Mouse (Mus musculus) limb, embryonic 13.5 days (tissue): Measurements from ENCODE around the gene Arid5a. TPM values are rescaled to one million over a fixed set of nuclear protein-coding genes. Genes with fewer than 3 reads are reported as not detected.

ENCODE experiments used
- ATAC-seq: fragments of 200-750 bp; cut with Nextera tagmentation; 2 replicates; pipeline ENCODE4 v1.8.0; 2017; ENCODE audit warnings: low read depth, moderate number of reproducible peaks, moderate TSS enrichment; ENCODE audit not compliant: low FRiP score
- H3K27ac ChIP-seq: fragments of 300-500 bp; sonication (generic); 2 replicates; pipeline ENCODE4 v1.5.1; 2015; ENCODE audit warnings: inconsistent platforms, mild to moderate bottlenecking, moderate library complexity
- H3K27me3 ChIP-seq: fragments of 300-500 bp; sonication (generic); 2 replicates; pipeline ENCODE4 v1.6.1; 2015; ENCODE audit warnings: mild to moderate bottlenecking, inconsistent platforms
- H3K36me3 ChIP-seq: fragments of 300-500 bp; sonication (generic); 2 replicates; pipeline ENCODE4 v1.6.1; 2015; ENCODE audit warnings: inconsistent platforms, mild to moderate bottlenecking, moderate library complexity
- H3K4me1 ChIP-seq: fragments of 300-500 bp; sonication (generic); 2 replicates; pipeline ENCODE4 v1.6.1; 2015; ENCODE audit warnings: inconsistent platforms
- H3K4me2 ChIP-seq: fragments of 300-500 bp; sonication (generic); replicated peaks from 2 replicates; pipeline ENCODE4 v1.6.1; 2015; ENCODE audit warnings: inconsistent platforms, mild to moderate bottlenecking, moderate library complexity
- H3K4me3 ChIP-seq: fragments of 300-500 bp; sonication (generic); 2 replicates; pipeline ENCODE4 v1.5.1; 2015; ENCODE audit warnings: moderate library complexity, mild to moderate bottlenecking, inconsistent platforms
- H3K9ac ChIP-seq: fragments of 300-500 bp; sonication (generic); 2 replicates; pipeline ENCODE4 v1.6.1; 2015; ENCODE audit warnings: mild to moderate bottlenecking, inconsistent platforms
- H3K9me3 ChIP-seq: fragments of 300-500 bp; sonication (generic); 2 replicates; pipeline ENCODE4 v1.6.1; 2016; ENCODE audit warnings: inconsistent platforms
- WGBS: fragments of 180-500 bp; shearing (Covaris S2); methylation state at CpG from one replicate; pipeline ENCODE4 v1.1.7; 2015; 5-methylcytosine and 5-hydroxymethylcytosine counted together
- polyA plus RNA-seq: library from polyadenylated mRNA; unstranded; fragments of >200 nt; fragmentation: Nextera tagmentation; extraction: Ambion mirVana; gene quantifications from 2 replicates; pipeline ENCODE4 v1.2.1, GENCODE M21; 2015

Arid5a gene
- polyA plus RNA-seq, 1 experiment from 2014 or later = 9.2 TPM

DNA sequence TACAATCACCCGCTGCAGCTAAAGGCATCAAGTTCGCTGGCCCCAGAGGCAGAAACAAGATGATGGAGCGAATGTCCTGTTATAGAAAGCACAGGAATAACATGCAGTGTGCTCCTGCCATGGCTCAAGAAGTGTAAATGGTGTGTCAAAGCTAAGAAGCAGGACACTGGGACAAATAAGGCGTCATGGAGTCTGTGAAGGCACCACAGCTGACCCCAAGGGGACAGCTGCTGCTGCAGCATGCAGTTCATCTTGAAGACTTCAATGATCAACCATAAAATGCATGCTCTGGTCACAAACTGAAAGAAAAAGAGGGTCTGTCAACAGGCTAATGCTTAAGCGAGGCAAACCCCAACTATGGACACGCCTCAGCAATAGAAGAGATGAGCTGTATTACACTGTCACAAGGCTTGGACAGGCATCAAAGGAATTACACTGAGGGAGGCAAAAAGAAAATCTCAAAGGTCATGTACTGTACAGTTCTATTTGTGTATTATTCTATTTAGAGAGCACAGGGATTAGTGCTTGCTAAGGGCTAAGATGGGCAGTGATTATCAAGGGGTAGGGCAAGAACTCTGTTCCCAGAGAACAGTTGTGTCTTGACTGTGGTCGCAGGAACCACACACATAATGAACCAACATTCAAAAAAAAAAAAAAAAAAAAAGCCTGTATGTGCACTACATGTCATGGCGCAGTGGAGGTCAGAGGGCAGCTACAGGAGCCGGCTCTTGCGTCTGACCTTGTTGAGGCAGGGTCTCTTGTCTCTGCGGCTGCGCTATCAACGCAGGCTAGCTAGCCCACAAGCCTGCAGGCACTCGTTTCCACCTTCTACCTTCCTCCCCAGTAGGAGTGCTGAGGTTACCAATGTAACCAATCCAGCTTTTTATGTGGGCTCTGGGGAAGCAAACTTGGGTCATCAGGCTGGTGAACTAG, 25.7 kb downstream of the Arid5a start:
- H3K9ac ChIP-seq = no peak overlapping the region
- no peaks in the 10 kb centered on the region for H3K9me3 ChIP-seq
- WGBS = 82% methylated on average over 14 of the region's 14 CpGs
- H3K4me3 ChIP-seq = no peak overlapping the region
- H3K4me2 ChIP-seq = no peak overlapping the region
- H3K27ac ChIP-seq = no peak overlapping the region
- peaks cover 65% of the 10 kb centered on the region for H3K36me3 ChIP-seq
- no peaks in the 10 kb centered on the region for H3K4me1 ChIP-seq
- H3K27me3 ChIP-seq = no peaks in the 10 kb centered on the region
- ATAC-seq = peak; percentile 57

DNA sequence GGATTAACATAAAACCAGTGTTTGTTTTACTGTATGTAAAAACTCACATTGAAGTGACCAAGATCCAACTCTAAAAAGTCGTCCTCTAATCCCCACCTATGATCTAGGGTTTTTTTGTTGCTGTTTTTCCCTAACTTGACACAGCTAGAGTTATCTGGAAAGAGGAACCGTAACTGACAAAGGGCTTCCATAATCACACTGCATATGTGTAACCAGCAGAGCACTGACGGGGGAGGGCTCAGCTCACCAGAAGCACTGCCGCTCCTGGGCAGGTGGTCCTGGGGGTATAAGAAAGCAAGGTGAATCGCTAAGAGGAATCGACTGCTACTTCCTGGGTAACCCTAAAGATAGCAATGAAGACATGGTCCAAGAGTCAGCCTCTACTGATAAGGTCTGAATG, 35.0 kb downstream of the Arid5a start:
- Histone ChIP-seq H3K9ac (no peak overlapping the region), H3K27ac (no peak overlapping the region), H3K27me3 (no peaks in the 10 kb centered on the region), H3K36me3 (peaks cover 98% of the 10 kb centered on the region), H3K9me3 (no peaks in the 10 kb centered on the region), H3K4me2 (no peak overlapping the region), H3K4me3 (no peak overlapping the region), H3K4me1 (no peaks in the 10 kb centered on the region)
- ATAC-seq = no peak
- WGBS = 93% methylated on average over 6 of the region's 6 CpGs

DNA sequence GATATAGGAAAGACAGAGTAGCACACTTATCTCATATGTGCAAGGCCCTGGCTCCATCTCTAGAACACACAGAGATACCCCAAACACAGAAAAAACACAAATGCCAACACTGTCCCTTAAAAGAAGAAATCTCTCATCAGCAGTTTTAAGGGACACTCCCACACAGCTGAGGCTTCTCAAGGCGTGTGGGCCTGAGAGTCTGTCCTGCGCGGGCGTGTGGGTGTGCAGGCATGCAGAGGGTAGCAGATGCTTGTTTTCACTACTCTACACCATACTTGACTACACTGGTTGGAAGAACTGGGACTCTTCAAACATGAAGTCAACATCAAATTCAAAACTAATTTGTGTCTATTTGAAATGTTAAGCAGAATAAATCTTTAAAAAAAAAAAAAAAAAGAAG, 44.8 kb downstream of the Arid5a start:
- Histone ChIP-seq H3K27me3 (no peaks in the 10 kb centered on the region), H3K9me3 (no peaks in the 10 kb centered on the region), H3K4me2 (no peak overlapping the region), H3K36me3 (peaks cover 94% of the 10 kb centered on the region), H3K9ac (no peak overlapping the region), H3K27ac (no peak overlapping the region), H3K4me1 (no peaks in the 10 kb centered on the region), H3K4me3 (no peak overlapping the region)
- 90% methylated on average over 4 of the region's 4 CpGs for WGBS
- ATAC-seq = no peak

DNA sequence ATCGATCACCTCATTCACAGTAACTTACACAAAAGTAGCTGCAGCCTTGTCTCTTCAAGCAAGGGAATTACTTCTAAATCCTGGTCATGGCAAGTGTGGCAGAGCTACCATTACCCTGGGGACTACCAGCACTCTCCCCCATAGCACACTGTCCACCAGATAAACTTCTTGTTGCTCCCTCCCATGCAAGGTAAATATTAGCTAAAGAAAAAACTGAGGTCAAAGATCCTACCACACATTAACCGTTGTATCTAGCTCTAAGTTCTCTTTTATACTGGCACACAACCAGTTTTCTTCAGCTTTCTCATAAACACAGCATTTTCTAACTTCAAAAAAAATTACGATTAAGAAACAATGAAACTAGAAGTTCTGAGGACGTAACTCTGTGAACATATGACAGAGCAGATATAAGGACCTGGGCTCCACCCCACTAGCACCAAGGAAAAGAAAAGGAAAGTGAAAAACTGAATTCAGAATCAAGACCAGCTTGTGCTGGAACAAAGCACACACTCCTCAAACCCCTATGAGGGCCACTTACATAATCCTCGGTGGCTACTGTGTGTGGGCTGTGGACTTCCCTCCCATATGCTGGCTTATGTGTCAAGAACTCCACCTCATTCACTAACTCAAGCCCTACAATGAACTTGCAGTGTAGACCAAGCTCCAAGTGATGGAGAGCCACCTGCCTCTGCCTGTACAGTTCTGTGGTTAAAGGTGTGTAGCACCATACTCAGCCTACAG, 49.6 kb downstream of the Arid5a start:
- peaks cover 86% of the 10 kb centered on the region for H3K36me3 ChIP-seq
- no peaks in the 10 kb centered on the region for H3K4me1 ChIP-seq
- H3K27ac ChIP-seq = no peak overlapping the region
- no peaks in the 10 kb centered on the region for H3K9me3 ChIP-seq
- H3K27me3 ChIP-seq = no peaks in the 10 kb centered on the region
- H3K9ac ChIP-seq = no peak overlapping the region
- H3K4me3 ChIP-seq = no peak overlapping the region
- no peak for ATAC-seq
- H3K4me2 ChIP-seq = no peak overlapping the region
- WGBS = 96% methylated on average over 5 of the region's 5 CpGs

DNA sequence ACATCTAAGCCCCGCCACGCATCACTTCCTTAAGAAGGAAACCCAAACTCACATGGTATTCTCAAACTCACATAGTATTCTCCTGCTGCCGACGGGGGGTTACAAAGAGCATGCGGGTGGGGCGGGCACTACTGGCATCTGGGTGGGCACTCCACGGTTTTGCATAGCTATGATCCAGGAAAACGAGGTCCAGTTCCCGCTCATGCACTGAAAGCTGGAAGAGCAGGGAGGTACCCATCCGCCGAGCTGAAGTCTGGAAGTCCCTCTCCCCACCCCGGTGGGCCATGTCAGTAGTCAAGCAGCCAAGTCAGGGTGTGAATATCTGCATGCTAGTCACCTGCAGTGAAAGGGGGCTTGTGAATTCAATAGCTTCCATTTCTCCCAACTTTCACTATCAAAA, 60.2 kb downstream of the Arid5a start:
- Histone ChIP-seq H3K27me3 (no peaks in the 10 kb centered on the region), H3K4me1 (peaks cover 15% of the 10 kb centered on the region), H3K9ac (peak overlapping the region; percentile 84), H3K4me2 (peak overlapping the region; percentile 84), H3K9me3 (no peaks in the 10 kb centered on the region), H3K36me3 (peaks cover 31% of the 10 kb centered on the region), H3K4me3 (peak overlapping the region; percentile 58), H3K27ac (no peak overlapping the region)
- 59% methylated on average over 12 of the region's 12 CpGs for WGBS
- ATAC-seq = no peak

DNA sequence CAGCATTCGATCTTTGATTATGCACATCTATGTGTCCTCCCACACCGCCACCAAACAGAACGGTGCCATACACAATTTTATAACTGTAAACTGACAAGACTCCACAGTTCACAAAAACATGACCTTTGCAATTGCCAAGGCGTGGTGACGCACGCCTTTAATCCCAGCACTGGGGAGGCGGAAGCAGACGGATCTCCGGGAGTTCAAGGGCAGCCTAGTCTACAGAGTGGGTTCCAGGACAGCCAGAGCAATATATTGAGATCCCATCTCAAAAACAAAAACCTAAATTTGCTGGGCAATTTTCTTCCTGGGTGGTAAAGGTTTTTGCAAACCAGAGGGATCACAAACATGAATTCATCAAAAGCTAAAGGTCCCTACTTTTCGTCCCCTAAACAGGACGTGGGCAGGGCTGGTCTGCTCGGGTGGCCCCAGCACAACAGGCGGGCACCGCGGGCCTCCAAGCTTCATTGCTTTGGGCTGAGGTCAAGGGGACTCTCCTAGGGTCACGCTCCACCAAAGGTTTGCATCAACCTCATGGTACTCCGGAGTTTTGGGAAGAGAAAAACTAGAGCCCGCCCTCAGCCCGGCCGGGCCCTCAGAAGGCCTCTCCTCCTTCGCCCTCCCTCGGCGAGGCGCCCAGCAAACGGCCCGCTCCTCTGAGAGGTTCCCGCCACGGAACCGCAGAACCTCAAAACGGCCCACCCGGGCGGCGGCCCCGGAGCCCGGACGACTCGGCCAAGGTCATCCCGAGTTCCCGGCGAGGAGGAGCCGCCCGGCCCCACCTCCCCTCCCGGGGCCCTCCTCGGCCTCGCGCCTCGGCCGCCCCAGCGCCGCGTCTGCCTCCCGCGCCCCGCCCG, 60.8 kb downstream of the Arid5a start:
- WGBS = 4% methylated on average over 55 of the region's 55 CpGs
- peaks cover 27% of the 10 kb centered on the region for H3K36me3 ChIP-seq
- peak overlapping the region; percentile 84 for H3K9ac ChIP-seq
- H3K9me3 ChIP-seq = no peaks in the 10 kb centered on the region
- peaks cover 15% of the 10 kb centered on the region for H3K4me1 ChIP-seq
- H3K27me3 ChIP-seq = no peaks in the 10 kb centered on the region
- ATAC-seq = peak; percentile 84
- peak overlapping the region; percentile 15; the same call in 1 of the 2 replicates for H3K27ac ChIP-seq
- H3K4me3 ChIP-seq = peak overlapping the region; percentile 58
- H3K4me2 ChIP-seq = peak overlapping the region; percentile 84

DNA sequence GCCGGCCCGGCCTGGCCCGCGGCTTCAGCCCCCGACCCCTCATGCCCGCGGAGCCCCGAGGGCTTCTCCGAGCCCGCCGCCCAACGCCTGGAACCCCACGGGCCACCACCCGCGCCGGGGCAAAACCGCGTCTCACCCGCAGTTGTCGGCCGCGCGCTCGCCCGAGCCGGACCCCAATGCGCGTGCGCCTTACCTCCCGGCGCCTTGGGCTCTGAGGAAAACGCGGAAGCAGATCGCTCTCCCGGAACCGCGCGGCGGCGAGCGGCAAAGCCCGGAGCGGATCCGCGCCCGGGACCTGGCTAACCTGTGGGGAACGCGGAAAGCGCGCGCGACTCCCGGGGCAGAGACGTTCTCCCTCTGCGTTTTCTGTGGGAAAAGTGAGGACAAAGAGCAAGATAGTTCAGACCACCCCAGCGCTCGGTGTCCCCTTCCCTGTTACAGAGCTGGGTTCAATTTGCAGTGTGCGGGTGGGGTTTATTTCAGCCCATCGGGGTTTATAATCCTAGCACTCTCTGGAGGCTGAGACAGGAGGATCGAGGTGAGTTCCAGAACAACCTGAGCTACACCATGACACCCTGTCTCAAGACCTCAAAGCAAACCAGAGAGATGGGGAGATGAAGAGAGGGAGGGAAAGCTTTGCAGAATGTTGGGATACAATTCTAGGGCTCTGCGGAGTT, 61.6 kb downstream of the Arid5a start, which contains the start of gene Kansl3:
TSS of gene Kansl3 (minus strand) at position 213 of the 677 bp plus-strand sequence.
- 4% methylated on average over 61 of the region's 61 CpGs for WGBS
- peak; percentile 80 for ATAC-seq
- Histone ChIP-seq H3K4me1 (peaks cover 15% of the 10 kb centered on the region), H3K9me3 (no peaks in the 10 kb centered on the region), H3K27ac (peak within 1 kb of the TSS; percentile 15; the same call in 1 of the 2 replicates), H3K4me3 (peak within 1 kb of the TSS; percentile 58), H3K9ac (peak within 1 kb of the TSS; percentile 84), H3K36me3 (peaks cover 19% of the 10 kb centered on the region), H3K27me3 (no peaks in the 10 kb centered on the region), H3K4me2 (peak within 1 kb of the TSS; percentile 84)

DNA sequence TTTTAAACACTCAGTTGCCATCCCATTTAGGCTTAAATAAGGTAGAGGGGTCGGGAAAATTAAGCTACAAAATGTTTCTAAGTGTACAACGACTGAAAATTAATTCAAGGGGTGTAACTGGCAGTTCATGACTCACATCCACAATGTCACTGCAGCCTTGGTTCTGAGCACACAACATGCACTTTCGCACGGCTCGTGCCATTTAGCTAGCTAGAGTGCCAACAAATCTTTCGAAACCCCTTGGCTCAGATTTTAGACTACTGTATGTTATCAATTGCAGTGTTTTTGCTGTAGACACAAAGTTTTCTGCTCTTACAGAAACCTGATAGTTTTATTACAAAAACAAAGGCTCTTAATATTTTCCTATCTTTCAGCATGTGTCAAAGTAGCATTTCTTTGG, 63.4 kb downstream of the Arid5a start:
- Histone ChIP-seq H3K27me3 (no peaks in the 10 kb centered on the region), H3K36me3 (peaks cover 7% of the 10 kb centered on the region), H3K27ac (no peak overlapping the region), H3K9ac (no peak overlapping the region), H3K4me1 (peaks cover 15% of the 10 kb centered on the region), H3K9me3 (no peaks in the 10 kb centered on the region), H3K4me3 (no peak overlapping the region), H3K4me2 (no peak overlapping the region)
- WGBS = 81% methylated on average over 6 of the region's 6 CpGs
- no peak for ATAC-seq

DNA sequence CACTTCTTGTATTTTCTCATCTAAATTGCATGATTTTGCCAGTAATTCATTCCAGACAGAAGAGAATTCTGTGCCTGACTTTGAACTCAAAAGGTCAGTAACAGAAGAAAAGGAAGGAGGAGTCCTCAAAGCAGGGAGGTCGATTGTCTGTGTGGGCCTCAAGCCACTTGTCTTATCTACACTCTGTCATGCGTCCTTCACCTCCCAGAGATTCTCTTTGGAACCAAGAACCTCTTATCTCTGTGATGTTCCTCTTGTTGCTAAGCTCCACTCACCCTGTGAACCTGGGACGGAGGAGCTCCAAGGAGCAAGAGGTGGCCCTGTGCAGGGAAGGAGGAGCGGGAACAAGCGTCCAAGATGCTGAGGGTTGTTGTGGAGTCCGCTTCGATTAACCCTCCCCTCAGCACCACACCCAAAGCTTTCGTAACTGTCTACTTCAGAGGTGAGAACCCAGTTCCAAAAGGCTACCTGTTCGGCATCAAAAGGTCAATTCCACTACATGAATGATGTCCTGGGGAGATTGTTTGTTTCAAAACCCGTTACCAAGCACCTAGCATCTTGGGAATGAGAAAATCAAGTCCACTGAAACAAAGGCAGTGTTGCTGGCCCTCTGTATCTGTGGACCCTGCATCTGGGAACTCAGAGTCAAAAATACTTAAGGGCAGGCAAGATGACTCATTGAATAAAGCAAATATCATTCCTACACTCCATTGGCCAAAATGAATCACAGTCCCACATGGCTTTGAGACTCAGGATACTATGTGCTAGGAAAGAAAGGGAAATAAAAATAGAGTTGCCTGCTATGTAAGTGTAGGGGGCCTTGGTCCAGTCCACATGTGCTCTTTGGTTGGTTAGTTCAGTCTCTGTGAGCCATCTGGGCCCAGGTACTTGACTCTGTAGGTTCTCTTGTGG, 64.7 kb downstream of the Arid5a start, which contains the start of gene Fer1l5:
TSS of gene Fer1l5 (plus strand) at position 358 of the 912 bp plus-strand sequence.
- Histone ChIP-seq H3K27ac (no peak within 1 kb of the TSS), H3K27me3 (no peaks in the 10 kb centered on the region), H3K9me3 (no peaks in the 10 kb centered on the region), H3K9ac (no peak within 1 kb of the TSS), H3K4me1 (peaks cover 10% of the 10 kb centered on the region), H3K4me2 (no peak within 1 kb of the TSS), H3K36me3 (no peaks in the 10 kb centered on the region), H3K4me3 (no peak within 1 kb of the TSS)
- WGBS = 80% methylated on average over 10 of the region's 10 CpGs
- ATAC-seq = no peak
